Mouse (Mus musculus) forebrain, embryonic 16.5 days (tissue): ENCODE data around the gene Fth1. TPM values are rescaled to one million over a fixed set of nuclear protein-coding genes. Genes with fewer than 3 reads are reported as not detected.

Experiments used
- ATAC-seq: fragments of 200-750 bp; cut with Nextera tagmentation; 2 replicates; pipeline ENCODE4 v1.8.0; 2017; ENCODE audit warnings: mild to moderate bottlenecking, moderate library complexity
- H3K27ac ChIP-seq: fragments of 300-500 bp; sonication (generic); 2 replicates; pipeline ENCODE4 v1.5.1; 2014; ENCODE audit warnings: low read length, control low read depth
- H3K27me3 ChIP-seq: fragments of 300-500 bp; sonication (generic); replicated peaks from 2 replicates; pipeline ENCODE4 v1.6.1; 2014; ENCODE audit warnings: low read length; ENCODE audit not compliant: control insufficient read depth, insufficient read depth
- H3K36me3 ChIP-seq: fragments of 300-500 bp; sonication (generic); 2 replicates; pipeline ENCODE4 v1.6.1; 2014; ENCODE audit not compliant: control insufficient read depth, insufficient read depth
- H3K4me1 ChIP-seq: fragments of 300-500 bp; sonication (generic); replicated peaks from 2 replicates; pipeline ENCODE4 v1.6.1; 2014; ENCODE audit warnings: low read length; ENCODE audit not compliant: control insufficient read depth, insufficient read depth
- H3K4me2 ChIP-seq: fragments of 300-500 bp; sonication (generic); 2 replicates; pipeline ENCODE4 v1.6.1; 2014; ENCODE audit warnings: mild to moderate bottlenecking, low read length, control low read depth
- H3K4me3 ChIP-seq: fragments of 300-500 bp; sonication (generic); replicated peaks from 2 replicates; pipeline ENCODE4 v1.5.1; 2014; ENCODE audit warnings: mild to moderate bottlenecking, low read length, control low read depth
- H3K9ac ChIP-seq: fragments of 300-500 bp; sonication (generic); replicated peaks from 2 replicates; pipeline ENCODE4 v1.6.1; 2014; ENCODE audit warnings: low read depth, low read length, control low read depth
- H3K9me3 ChIP-seq: fragments of 300-500 bp; sonication (generic); 2 replicates; pipeline ENCODE4 v1.6.1; 2016; ENCODE audit warnings: low read length; ENCODE audit not compliant: control insufficient read depth
- WGBS: fragments of 180-500 bp; shearing (Covaris S2); extraction: QIAGEN DNeasy Blood & Tissue Kit; methylation state at CpG from one replicate; pipeline ENCODE4 v1.1.7; 2014; 5-methylcytosine and 5-hydroxymethylcytosine counted together
- polyA plus RNA-seq: library from polyadenylated mRNA; unstranded; fragments of >200 nt; fragmentation: Nextera tagmentation; extraction: Ambion mirVana; gene quantifications from 2 replicates; pipeline ENCODE4 v1.2.1, GENCODE M21; 2015

Fth1 gene
- polyA plus RNA-seq, 1 experiment from 2014 or later: 1,497 TPM

DNA sequence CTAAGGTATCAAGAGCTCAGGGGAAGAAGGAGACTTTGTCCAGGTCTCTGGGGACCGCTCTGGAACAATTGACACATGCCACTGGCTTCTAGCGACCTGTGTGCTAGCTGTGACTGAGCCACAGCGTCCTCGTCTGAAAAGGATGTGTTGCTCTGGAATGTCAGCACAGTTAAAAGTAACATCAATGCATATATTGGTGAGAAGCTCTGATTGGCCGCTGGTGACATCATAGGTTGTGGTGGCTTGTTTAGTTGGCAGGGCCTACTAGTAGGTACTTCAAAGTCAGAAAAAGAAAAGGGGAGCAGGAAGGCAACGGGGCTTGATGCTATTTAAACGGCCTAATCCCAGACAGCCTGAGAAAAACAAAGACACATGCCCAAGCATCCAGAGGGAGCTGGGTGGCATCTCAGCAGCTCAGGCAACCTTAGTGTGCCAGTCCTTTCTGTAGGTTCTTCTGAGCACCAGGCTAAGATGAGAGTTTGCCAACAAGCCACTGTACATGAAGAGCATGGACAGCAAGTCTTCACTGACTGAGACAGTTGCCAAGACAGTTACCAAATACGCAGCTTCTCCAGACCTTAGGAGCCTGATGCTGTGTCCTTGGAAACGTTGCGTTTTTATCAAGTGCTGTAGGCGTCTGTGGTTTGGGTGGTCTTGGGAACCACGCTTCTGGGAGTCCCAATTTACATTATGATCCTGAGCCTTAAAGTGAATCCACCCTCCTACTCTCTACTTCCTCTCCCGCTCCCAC lies 18.5 kb downstream of the Fth1 start:
- H3K36me3 ChIP-seq: no peaks in the 10 kb centered on the region
- no peak overlapping the region for H3K27ac ChIP-seq
- H3K4me1 ChIP-seq: no peaks in the 10 kb centered on the region
- no peak overlapping the region for H3K9ac ChIP-seq
- H3K9me3 ChIP-seq: 0 out of 2 replicates have a peak, but pooled peaks cover 2% of the 10 kb centered on the region
- WGBS: 57% methylated on average over 13 of the region's 13 CpGs
- no peaks in the 10 kb centered on the region for H3K27me3 ChIP-seq
- ATAC-seq: no peak
- H3K4me2 ChIP-seq: no peak overlapping the region
- no peak overlapping the region for H3K4me3 ChIP-seq

DNA sequence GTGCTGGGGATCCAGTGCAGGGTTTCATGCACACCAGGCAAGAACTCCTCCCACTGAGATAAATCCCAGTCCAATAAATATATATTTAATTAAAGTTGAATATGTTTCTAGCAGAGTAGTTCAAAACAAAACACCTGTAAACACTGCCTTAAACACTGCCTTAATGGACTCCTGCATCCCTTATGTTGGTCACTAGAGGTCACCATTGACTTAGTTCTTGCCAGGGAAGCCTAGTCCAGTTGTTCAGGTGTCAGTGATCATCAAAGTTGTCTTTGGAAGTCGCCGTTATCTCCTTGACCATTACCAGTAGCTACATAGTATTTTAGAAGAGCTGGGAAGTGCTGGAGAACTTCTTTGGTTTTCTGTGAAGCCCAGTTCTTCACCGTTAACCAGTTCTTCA lies 19.9 kb downstream of the Fth1 start:
- Histone ChIP-seq H3K9ac (no peak overlapping the region), H3K4me3 (no peak overlapping the region), H3K27ac (no peak overlapping the region), H3K9me3 (0 out of 2 replicates have a peak, but pooled peaks cover 2% of the 10 kb centered on the region), H3K4me2 (no peak overlapping the region), H3K36me3 (no peaks in the 10 kb centered on the region), H3K27me3 (no peaks in the 10 kb centered on the region), H3K4me1 (no peaks in the 10 kb centered on the region)
- ATAC-seq: no peak
- WGBS: 36% methylated on average over 3 of the region's 3 CpGs

DNA sequence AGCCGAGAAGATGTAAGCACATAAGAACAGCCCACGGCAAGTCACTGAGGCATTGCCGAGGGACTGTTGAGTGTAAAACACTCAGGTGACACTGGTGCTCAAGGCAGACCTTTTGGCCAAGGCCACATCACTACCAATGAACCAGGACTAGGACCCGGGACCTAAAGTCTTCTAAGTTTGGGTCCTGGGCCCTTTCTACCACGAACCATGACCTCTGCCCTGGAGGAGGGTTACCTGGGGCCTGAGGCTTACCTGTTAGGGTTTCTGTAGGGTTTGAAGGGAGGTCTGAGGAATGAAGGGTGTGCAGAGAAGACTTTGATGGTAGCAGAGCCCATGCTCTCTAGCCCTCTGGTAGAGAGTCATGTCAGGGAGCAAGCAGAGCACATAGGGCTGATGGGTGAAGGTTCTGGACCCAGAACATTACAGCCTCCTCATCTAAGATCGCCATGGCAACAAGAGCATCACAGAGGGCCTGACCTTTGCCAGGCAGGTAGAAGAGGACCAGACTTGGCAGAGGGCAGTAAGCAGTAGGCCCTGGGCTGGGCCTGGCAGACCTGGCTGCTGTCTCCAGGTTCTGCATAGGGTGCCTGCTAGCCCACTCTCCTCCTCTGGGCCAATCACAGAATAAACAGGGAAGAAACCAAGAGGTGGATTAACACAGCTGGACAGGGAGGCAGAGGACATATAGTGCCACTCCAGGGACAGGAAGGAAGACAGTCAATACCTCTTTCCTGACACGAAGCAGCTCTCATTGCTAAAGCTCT lies 21.0 kb downstream of the Fth1 start, which contains the start of the genes Best1 and Rab3il1:
TSS of gene Best1 (minus strand) at position 428 of the 764 bp plus-strand sequence.
TSS of gene Rab3il1 (plus strand) at position 464 of the 764 bp plus-strand sequence.
- H3K4me3 ChIP-seq: no peak within 1 kb of the TSS
- no peaks in the 10 kb centered on the region for H3K36me3 ChIP-seq
- no peak for ATAC-seq
- H3K9ac ChIP-seq: no peak within 1 kb of the TSS
- H3K27me3 ChIP-seq: no peaks in the 10 kb centered on the region
- no peak within 1 kb of the TSS for H3K4me2 ChIP-seq
- H3K4me1 ChIP-seq: no peaks in the 10 kb centered on the region
- H3K9me3 ChIP-seq: 0 out of 2 replicates have a peak, but pooled peaks cover 2% of the 10 kb centered on the region
- 74% methylated on average over 7 of the region's 7 CpGs for WGBS
- no peak within 1 kb of the TSS for H3K27ac ChIP-seq

DNA sequence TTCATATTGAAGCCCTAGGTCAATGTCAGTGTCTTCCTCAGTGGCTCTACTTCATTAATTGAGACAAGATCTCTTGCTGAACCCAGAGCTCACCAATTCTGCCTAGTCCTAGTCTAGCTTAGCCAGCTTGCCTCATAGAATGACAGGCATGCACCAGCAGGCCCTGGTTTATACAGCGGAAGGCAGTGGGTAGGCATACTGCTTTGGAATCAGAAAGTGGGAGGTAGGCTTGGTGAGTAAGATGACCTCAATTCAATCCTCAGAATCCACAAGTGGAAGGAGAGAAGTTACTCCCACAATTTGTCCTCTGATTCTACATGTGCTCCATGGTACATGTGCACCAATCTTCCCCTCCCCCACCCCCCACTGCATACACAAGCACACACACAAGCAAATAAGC lies 23.3 kb downstream of the Fth1 start:
- Histone ChIP-seq H3K36me3 (no peaks in the 10 kb centered on the region), H3K4me2 (no peak overlapping the region), H3K4me3 (no peak overlapping the region), H3K4me1 (no peaks in the 10 kb centered on the region), H3K27ac (no peak overlapping the region), H3K27me3 (no peaks in the 10 kb centered on the region), H3K9me3 (0 out of 2 replicates have a peak, but pooled peaks cover 2% of the 10 kb centered on the region), H3K9ac (no peak overlapping the region)
- 93% methylated on average over 1 of the region's 1 CpGs for whole genome bisulfite sequencing
- ATAC-seq: no peak

DNA sequence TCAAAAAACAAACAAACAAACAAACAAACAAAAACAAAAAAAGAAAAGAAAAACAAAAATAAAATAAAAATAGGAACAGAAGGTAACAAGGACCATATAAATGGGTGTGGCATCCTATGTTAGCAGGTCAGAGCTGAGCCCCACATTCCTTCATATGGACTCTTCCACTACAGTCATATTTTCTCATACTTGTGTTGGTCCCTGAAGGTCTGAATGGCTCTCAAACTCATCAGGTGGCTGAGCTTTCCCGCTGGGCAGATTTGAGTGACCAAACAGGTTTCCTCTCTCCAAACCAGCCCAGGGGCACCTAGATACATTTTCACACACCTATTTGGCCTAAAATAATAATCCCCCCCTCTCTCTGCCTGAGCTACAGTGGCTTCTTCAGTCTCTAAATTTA lies 31.0 kb downstream of the Fth1 start:
- ATAC-seq: no peak
- no peak overlapping the region for H3K4me3 ChIP-seq
- WGBS: 71% methylated on average over 1 of the region's 1 CpGs
- H3K9me3 ChIP-seq: no peaks in the 10 kb centered on the region
- no peak overlapping the region for H3K4me2 ChIP-seq
- no peak overlapping the region for H3K9ac ChIP-seq
- H3K27ac ChIP-seq: no peak overlapping the region
- H3K36me3 ChIP-seq: no peaks in the 10 kb centered on the region
- no peaks in the 10 kb centered on the region for H3K4me1 ChIP-seq
- H3K27me3 ChIP-seq: no peaks in the 10 kb centered on the region

DNA sequence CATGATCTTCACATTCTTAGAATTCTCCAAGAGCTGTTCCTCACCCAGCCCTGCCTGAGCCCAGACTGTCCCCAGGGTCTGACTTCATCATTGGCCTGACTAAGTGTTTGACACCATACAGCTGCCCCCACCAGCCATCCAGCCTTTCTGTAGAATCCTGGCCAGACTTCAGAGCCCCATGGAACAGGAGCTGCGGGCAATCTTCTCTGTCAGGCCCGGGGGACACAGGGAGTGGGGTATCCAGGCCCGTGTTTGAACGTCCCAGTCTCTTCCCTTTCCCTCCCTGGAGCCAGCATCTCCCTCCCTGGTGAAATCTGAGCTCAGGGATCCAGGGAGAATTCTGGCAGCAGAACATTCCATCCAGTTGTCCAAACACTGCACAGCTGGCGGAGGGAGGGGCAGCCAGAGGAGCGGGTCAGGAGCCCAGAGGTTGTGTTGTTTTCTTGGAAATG lies 32.5 kb downstream of the Fth1 start:
- no peak overlapping the region for H3K4me3 ChIP-seq
- WGBS: 64% methylated on average over 6 of the region's 6 CpGs
- 0 out of 2 replicates have a peak, but pooled peaks cover 1% of the 10 kb centered on the region for H3K4me1 ChIP-seq
- H3K27me3 ChIP-seq: no peaks in the 10 kb centered on the region
- no peak for ATAC-seq
- H3K36me3 ChIP-seq: no peaks in the 10 kb centered on the region
- no peak overlapping the region for H3K27ac ChIP-seq
- no peak overlapping the region for H3K9ac ChIP-seq
- no peaks in the 10 kb centered on the region for H3K9me3 ChIP-seq
- H3K4me2 ChIP-seq: no peak overlapping the region

DNA sequence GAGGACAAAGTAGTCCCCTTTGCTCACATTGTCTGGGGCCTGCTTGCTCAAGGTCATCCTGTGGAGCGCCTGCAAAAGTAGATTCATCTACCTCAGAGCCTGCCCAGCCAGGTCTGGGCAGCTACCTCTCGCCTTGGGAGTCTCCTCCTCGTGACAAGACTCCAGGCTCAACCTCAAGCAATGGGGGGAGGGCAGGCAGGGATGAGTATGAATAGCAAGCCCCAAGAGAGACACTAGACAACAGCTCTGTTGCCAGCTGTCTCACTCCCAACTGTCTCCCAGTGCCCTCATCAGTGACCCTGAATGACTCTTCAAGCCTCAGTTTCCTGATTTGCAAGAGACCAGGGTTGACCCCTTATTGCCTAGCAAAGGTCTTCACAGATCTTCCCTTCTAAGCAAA lies 33.0 kb downstream of the Fth1 start:
- Histone ChIP-seq H3K9ac (no peak overlapping the region), H3K27me3 (no peaks in the 10 kb centered on the region), H3K9me3 (no peaks in the 10 kb centered on the region), H3K36me3 (no peaks in the 10 kb centered on the region), H3K4me3 (no peak overlapping the region), H3K27ac (no peak overlapping the region), H3K4me2 (no peak overlapping the region), H3K4me1 (peaks cover 3% of the 10 kb centered on the region)
- WGBS: 56% methylated on average over 3 of the region's 3 CpGs
- ATAC-seq: no peak

DNA sequence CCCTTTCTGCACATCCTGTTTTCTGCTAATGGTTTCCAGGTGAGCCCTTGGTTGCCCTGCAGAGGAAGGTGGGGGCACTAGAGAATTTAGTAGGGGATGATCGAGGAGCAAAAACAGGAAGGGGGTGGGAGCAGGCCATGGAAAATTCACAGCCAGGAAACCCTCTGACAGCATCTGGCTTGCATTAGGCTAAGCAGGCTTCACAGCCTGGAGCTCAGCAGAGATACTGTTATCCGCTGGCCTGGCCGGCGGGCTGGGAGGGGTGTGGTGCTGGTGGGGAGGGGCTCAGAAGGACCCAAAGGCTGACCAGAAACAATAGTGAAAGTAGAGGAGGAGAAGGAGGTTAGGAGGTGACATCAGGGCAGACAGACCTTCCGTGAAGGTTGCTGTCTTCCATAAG lies 33.5 kb downstream of the Fth1 start:
- Histone ChIP-seq H3K36me3 (no peaks in the 10 kb centered on the region), H3K4me1 (peaks cover 9% of the 10 kb centered on the region), H3K27ac (no peak overlapping the region), H3K4me3 (no peak overlapping the region), H3K27me3 (no peaks in the 10 kb centered on the region), H3K9me3 (no peaks in the 10 kb centered on the region), H3K9ac (no peak overlapping the region), H3K4me2 (no peak overlapping the region)
- no peak for ATAC-seq
- 81% methylated on average over 5 of the region's 5 CpGs for WGBS

DNA sequence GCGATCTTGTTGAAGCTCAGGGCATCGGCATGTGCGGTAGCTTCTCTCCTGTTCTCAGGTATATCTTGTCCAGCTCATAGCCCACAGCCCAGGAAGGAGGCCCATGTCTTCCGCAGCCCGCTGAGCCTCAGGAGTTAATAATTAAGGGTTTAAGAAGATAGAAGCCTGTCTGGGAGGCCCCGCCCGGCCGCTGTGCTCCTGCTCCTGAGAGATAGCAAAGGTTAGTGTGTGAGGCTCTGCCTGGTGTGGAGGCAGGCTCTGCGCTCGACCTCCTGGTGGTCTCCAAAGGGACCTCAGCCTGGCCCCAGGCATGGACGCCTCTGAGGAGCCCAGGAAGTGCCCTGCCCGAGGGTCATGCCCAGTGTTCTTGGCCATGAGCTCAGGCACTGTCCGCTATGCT lies 34.4 kb downstream of the Fth1 start:
- no peak for ATAC-seq

More for the DNA sequence above, 34.4 kb downstream of the Fth1 start:
- H3K27ac ChIP-seq: no peak overlapping the region
- no peak overlapping the region for H3K9ac ChIP-seq
- no peaks in the 10 kb centered on the region for H3K27me3 ChIP-seq
- no peak overlapping the region for H3K4me2 ChIP-seq
- 81% methylated on average over 13 of the region's 13 CpGs for WGBS
- H3K4me1 ChIP-seq: peaks cover 14% of the 10 kb centered on the region
- H3K36me3 ChIP-seq: no peaks in the 10 kb centered on the region
- no peak overlapping the region for H3K4me3 ChIP-seq
- H3K9me3 ChIP-seq: no peaks in the 10 kb centered on the region
